Mouse (Mus musculus): Measurements from ENCODE around the gene Gdpgp1. TPM values are rescaled to one million over a fixed set of nuclear protein-coding genes. Genes with fewer than 3 reads are reported as not detected.

The Gdpgp1 gene
- total and polyA plus RNA-seq, 3 experiments: 4.0 to 4.6 TPM; not detected in 1

DNA sequence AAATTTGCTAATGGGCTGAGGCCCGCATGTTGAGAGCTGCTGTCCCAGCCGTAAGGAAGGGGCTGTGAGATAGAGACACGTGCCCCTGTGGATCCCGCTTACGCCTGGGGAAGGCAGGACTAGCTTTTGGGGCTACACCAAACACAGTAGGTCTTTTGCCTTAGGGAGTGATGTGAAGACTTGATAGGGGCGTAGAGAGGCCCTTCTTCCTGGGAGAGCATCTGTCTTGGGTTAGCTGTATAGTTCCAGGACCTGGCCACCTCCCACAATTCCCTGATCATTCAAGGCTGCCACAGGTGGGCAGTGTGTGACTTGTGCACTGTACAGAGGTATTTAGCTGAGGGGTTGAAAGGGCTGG is 32.1 kb upstream of the Gdpgp1 start:
- Histone ChIP-seq H3K9ac (ENCODE audit: control insufficient read depth, low read depth, low read length, poor library complexity, severe bottlenecking) (no peak overlapping the region; the same call in 1 of the 2 replicates), H3K4me3 (ENCODE audit: control insufficient read depth in 1 of 2, insufficient read depth in 1 of 2, low read depth in 2 of 2, low read length in 2 of 2) (no peak overlapping the region), H3K27ac (ENCODE audit: control insufficient read depth, low read depth, low read length) (no peak overlapping the region), H3K36me3 (ENCODE audit: control insufficient read depth in 1 of 2, insufficient read depth in 2 of 2, low read length in 2 of 2) (peaks cover 0 to 22% of the 10 kb centered on the region in 2 experiments; a peak in 2 of 4 replicates), H3K27me3 (ENCODE audit: control insufficient read depth in 1 of 2, insufficient read depth in 2 of 2, low read length in 2 of 2) (no peaks in the 10 kb centered on the region), H3K9me3 (replicated peaks; ENCODE audit: insufficient read depth, low read length) (no peaks in the 10 kb centered on the region), H3K79me2 (ENCODE audit: control insufficient read depth, insufficient read depth, low read length, poor library complexity) (peaks cover 59% of the 10 kb centered on the region), H3K4me1 (ENCODE audit: control insufficient read depth in 1 of 2, insufficient read depth in 2 of 2, low read length in 2 of 2) (peaks cover 8 to 29% of the 10 kb centered on the region in 2 experiments)
- TF ChIP-seq GABPA (IDR thresholded peaks at IDR 0.05; ENCODE audit: low read depth, low read length) (no peak), SIN3A (IDR thresholded peaks at IDR 0.05; ENCODE audit: low read length) (no peak), UBTF (IDR thresholded peaks at IDR 0.05; ENCODE audit: borderline replicate concordance, insufficient read depth, low read depth, low read length) (no peak), SMC3 (IDR thresholded peaks at IDR 0.05; ENCODE audit: low read depth, low read length) (no peak), BHLHE40 (IDR thresholded peaks at IDR 0.05; ENCODE audit: borderline replicate concordance, low read depth, low read length) (no peak), RAD21 (IDR thresholded peaks at IDR 0.05; ENCODE audit: low read depth, low read length) (no peak), ZKSCAN1 (IDR thresholded peaks at IDR 0.05; ENCODE audit: low read depth, low read length) (no peak), RCOR1 (IDR thresholded peaks at IDR 0.05; ENCODE audit: low read depth, low read length) (no peak), GATA1 (IDR thresholded peaks at IDR 0.05; ENCODE audit: low read depth, low read length) (no peak), TCF12 (IDR thresholded peaks at IDR 0.05; ENCODE audit: low read depth, low read length) (no peak), MXI1 (IDR thresholded peaks at IDR 0.05; ENCODE audit: low read depth, low read length) (no peak), MYC (IDR thresholded peaks at IDR 0.05; ENCODE audit: low read depth, low read length) (no peak), TBP (IDR thresholded peaks at IDR 0.05; ENCODE audit: low read depth, low read length) (no peak), ZMIZ1 (IDR thresholded peaks at IDR 0.05; ENCODE audit: low read depth, low read length) (no peak), ZC3H11A (IDR thresholded peaks at IDR 0.05; ENCODE audit: low read depth, low read length) (no peak)
- no peak for DNase-seq (ENCODE audit: low read depth, low spot score)

- Histone ChIP-seq H3K36me3 (ENCODE audit: control insufficient read depth in 1 of 2, insufficient read depth in 2 of 2, low read length in 2 of 2) (peaks cover 0 to 27% of the 10 kb centered on the region in 2 experiments; a peak in 2 of 4 replicates), H3K9me3 (replicated peaks; ENCODE audit: insufficient read depth, low read length) (no peaks in the 10 kb centered on the region), H3K4me1 (ENCODE audit: control insufficient read depth in 1 of 2, insufficient read depth in 2 of 2, low read length in 2 of 2) (peaks cover 8 to 34% of the 10 kb centered on the region in 2 experiments), H3K27me3 (ENCODE audit: control insufficient read depth in 1 of 2, insufficient read depth in 2 of 2, low read length in 2 of 2) (no peaks in the 10 kb centered on the region), H3K4me3 (ENCODE audit: control insufficient read depth in 1 of 2, insufficient read depth in 1 of 2, low read depth in 2 of 2, low read length in 2 of 2) (no peak overlapping the region), H3K9ac (ENCODE audit: control insufficient read depth, low read depth, low read length, poor library complexity, severe bottlenecking) (no peak overlapping the region), H3K79me2 (ENCODE audit: control insufficient read depth, insufficient read depth, low read length, poor library complexity) (peaks cover 64% of the 10 kb centered on the region), H3K27ac (ENCODE audit: control insufficient read depth, low read depth, low read length) (no peak overlapping the region)
- no peak for TF ChIP-seq MYC (IDR thresholded peaks at IDR 0.05; ENCODE audit: low read depth, low read length)
- no peak for TF ChIP-seq GABPA (IDR thresholded peaks at IDR 0.05; ENCODE audit: low read depth, low read length)
- TF ChIP-seq BHLHE40 (IDR thresholded peaks at IDR 0.05; ENCODE audit: borderline replicate concordance, low read depth, low read length): no peak
- no peak for TF ChIP-seq MXI1 (IDR thresholded peaks at IDR 0.05; ENCODE audit: low read depth, low read length)
- TF ChIP-seq CHD2 (IDR thresholded peaks at IDR 0.05; ENCODE audit: low read length): no peak
- no peak for TF ChIP-seq HCFC1 (IDR thresholded peaks at IDR 0.05; ENCODE audit: low read depth, low read length)
- TF ChIP-seq MAZ (IDR thresholded peaks at IDR 0.05; ENCODE audit: low read depth, low read length): no peak
- TF ChIP-seq ZMIZ1 (IDR thresholded peaks at IDR 0.05; ENCODE audit: low read depth, low read length): no peak
- no peak for TF ChIP-seq MEF2A (IDR thresholded peaks at IDR 0.05; ENCODE audit: extremely low read depth, insufficient replicate concordance, low read depth, low read length, poor library complexity, severe bottlenecking)
- no peak for TF ChIP-seq ELF1 (IDR thresholded peaks at IDR 0.05; ENCODE audit: low read depth, low read length)
- DNase-seq (ENCODE audit: low read depth, low spot score): no peak
These were observed 31.6 kb upstream of the Gdpgp1 start for GRCm38 (mm10) chr7:80200963-80201539.

All from MEL (cell line).